Mouse (Mus musculus): Measurements from ENCODE around the gene Ndufs3.

Ndufs3 gene

GRCm38 (mm10) chr2:90904076-90904855 lies at the start of gene Ndufs3, which contains the start of gene Kbtbd4:
Gene Ndufs3 (minus strand): TSS chr2:90904827.
Gene Kbtbd4 (plus strand): TSS chr2:90904740.
- peak; percentile 96 for DNase-seq (ENCODE audit: low spot score)

DNA sequence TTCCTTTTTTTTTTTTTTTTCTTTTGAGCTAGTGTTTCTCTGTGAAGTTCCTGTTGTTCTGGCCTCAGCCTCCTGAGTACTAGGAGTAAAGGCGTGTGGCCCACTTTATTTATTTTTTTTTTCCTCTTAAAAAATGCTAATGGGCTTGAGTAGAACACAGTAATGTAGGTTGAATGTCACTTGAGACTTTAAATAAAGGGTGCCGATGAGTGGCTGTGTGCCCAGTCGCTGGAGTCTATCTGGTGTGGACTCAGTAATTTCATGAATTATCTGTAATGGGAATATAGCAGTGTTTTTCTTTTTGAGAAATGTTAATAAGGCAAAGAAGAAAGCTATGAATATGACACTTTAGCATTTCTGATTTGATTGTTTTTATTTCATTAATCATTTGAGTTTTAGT lies 48.8 kb upstream of the Ndufs3 start:
- no peak for DNase-seq (ENCODE audit: low spot score)

DNA sequence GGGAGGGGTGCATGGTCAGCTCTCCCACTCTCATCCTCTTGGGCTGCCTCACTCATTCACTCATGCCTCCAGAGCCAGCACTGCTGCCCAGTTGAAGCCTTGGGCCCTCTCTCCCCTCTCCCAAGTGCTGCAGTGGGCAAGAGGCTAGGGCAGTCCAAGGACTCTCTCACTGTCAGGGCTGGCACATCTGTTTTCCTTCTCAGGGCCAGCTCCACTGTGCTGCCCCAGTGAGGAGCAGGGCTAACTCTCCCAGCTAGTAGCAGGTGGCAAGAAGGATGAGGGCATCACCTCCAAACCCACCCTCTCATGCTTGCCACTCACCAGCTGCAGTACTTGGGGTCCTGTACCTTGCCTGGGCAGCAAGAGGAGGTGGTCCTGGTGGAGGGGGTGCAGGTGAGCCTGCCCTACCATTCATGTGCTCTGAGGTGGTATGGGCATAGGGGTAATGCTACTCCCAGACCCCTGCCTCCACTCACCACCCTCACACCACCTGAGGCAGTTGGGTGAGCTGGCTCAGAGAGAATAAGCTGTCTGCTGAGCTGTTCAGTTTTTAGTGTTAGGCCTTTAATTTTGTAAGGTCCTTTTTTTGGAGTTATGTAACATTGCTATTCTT lies 46.1 kb upstream of the Ndufs3 start:
- no peak for DNase-seq (ENCODE audit: low spot score)

DNA sequence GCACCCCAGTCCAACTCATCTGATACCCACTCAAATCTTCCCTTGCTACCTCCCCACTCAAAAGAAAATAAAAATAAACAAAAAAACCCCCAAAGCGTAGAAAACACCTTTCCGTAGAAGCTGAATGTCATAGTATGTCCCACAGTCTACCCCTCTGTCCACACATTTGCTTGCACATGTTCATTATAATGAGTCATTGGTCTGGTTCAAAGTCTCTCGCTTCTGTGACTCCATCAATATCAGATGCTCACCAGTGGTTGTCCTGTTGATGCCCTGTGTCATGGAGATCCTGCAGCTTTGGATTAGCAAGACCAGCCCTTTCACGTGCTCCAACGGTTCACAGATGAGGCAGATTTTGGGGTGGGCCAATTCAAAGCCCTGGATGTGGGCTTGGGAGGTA lies 45.5 kb upstream of the Ndufs3 start:
- DNase-seq (ENCODE audit: low spot score) = no peak

GRCm38 (mm10) chr2:90941744-90942143 lies 37.1 kb upstream of the Ndufs3 start:
- DNase-seq (ENCODE audit: low spot score) = no peak

DNA sequence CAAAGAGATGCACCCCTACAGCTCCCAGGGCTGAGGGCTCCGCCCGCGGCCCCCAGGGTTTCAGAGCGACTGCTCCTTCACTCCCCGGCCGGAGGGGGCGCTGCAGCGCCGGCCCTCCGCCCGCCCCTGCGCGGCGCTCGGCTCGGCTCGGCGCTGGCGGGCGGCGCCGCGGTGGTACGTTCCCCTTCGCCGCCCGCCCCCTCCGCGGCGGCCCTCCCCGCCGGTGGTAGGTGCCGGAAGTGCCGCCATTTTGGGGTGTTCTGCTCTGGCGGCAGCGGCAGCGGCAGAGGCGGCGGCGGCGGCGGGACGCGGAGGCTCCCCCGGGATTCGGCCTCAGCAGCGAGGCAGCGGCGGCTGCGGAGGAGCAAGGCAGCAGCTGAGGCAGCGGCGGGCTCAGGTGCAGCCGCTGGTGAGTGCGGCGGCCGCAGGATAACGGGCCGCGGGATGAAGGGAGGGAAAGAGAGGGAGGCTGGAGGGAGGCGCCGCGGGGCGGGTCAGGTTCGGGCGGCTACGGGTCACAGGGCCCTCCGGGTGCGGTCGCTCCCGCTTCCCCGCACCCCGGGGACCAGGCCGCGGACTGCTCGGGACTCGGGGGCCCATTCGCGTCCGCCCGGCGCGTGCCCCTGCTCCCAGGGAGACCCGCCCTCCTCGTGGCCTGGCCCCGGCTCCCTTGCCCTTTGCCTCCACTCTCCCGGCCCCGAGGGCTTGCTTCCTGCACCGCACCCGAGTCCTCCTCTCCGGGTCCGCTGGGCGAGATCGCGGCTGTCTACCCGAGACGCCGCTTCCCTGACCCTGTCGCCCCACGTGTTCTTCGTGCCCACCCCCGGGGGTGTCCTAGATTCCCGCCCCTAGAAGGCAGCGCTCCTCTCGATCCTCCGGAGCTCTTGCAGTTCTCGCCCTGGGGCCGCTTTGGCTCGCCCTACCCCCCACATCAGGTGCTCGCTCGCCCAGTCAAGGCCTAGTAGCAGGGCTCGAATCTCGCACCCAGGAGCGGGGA lies 35.9 kb upstream of the Ndufs3 start, which contains the start of gene Celf1:
Celf1 (plus strand) TSS at position 150 of the 997 bp plus-strand sequence.
- DNase-seq (ENCODE audit: low spot score) = peak; percentile 90

DNA sequence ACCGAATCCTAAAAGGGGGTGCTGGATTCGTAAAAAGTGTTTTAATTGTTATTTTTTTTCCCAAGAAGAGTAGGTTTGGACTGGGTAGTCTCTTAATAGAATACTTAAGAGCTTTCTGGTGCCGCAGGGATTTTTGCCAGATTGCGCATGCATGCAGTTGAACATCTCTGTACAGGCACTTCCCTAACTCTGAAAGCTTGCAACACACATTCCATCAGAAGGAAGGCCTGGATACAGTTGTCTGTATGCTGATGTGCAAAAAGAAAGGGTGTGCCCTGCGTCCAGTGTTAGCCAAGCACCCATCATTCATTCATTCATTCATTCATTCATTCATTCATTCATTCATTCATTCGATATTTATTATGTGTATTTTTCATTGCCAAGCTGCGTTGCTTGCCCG lies 35.1 kb upstream of the Ndufs3 start:
- no peak for DNase-seq (ENCODE audit: low spot score)

- DNase-seq (ENCODE audit: low spot score) = no peak
These were observed 33.7 kb upstream of the Ndufs3 start for GRCm38 (mm10) chr2:90938362-90938761.

DNA sequence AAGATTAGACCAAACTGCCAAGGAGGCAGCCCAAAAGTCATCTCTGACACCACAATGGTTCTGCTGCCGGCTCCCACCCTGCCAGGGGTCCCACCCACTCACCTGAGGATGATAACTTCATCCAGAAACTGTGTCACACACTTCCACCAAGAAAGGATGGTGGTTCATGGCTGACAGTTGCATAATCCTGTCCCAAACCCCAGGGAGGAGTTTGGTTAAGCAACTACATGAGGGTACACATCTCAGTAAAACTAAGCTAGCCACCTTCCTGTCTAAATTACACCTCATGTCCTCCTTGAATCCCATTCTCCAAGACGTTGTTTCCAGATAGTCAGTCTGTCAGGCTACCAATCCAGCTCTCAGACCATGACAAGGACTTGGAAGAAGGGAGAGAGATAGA lies 27.6 kb upstream of the Ndufs3 start:
- no peak for DNase-seq (ENCODE audit: low spot score)

DNA sequence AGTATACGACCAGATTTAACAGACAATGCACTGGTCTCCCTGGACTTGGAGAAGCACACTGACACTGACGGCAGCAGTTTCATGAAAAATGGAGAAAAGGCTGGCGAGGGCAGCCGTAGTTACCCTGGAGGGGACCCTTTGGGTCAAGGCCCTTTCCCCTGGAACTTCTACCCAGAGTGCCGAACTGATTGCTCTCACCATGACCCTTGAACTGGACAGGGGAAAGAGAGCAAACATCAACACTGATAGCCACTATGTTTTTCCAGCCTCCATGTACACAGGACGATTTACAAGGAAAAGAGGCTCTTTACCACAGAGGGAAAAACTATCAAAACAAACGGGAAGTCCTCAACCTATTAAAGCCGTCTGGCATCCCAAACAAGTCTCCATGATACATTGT lies 27.2 kb upstream of the Ndufs3 start:
- DNase-seq (ENCODE audit: low spot score) = no peak

DNA sequence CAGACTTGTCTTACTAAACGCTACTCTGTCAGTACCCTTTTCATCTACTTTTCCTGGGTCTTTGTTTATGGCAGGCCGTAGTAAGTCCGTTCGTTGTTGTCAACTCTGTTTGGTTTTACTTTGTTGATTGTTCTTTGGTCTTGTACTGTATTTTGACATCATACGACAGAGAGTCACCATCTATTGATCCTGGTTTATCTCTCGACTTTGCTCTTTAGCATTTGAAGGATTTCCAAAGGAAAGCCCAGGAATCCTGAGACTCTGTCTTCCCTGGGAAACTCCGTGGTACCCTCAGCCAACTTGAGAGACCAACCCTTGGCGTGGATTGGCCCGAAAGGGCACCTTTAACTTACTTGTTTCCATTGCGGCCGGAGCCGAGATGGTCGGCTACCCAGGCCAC lies 23.9 kb upstream of the Ndufs3 start:
- no peak for DNase-seq (ENCODE audit: low spot score)

- no peak for DNase-seq (ENCODE audit: low spot score)
These were observed 18.0 kb upstream of the Ndufs3 start for GRCm38 (mm10) chr2:90922636-90923035.

DNA sequence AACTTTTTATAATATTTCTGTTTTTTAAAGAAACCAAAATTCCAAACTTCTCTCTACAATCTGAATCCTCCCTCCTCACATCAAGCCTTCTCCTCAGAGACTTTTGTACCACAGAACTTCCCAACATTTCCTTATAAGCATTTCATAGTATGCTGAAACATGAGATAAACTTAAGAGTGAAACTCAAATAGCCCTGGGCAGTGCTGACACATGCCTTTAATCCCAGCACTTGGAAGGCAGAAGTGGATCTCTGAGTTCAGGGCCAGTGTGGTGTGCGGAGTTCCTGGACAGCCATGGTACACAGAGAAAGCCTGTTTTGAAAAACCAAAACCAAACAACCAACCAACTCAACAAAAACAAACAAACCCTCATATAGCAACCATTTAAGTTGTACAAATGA lies 16.6 kb upstream of the Ndufs3 start:
- DNase-seq (ENCODE audit: low spot score) = no peak

DNA sequence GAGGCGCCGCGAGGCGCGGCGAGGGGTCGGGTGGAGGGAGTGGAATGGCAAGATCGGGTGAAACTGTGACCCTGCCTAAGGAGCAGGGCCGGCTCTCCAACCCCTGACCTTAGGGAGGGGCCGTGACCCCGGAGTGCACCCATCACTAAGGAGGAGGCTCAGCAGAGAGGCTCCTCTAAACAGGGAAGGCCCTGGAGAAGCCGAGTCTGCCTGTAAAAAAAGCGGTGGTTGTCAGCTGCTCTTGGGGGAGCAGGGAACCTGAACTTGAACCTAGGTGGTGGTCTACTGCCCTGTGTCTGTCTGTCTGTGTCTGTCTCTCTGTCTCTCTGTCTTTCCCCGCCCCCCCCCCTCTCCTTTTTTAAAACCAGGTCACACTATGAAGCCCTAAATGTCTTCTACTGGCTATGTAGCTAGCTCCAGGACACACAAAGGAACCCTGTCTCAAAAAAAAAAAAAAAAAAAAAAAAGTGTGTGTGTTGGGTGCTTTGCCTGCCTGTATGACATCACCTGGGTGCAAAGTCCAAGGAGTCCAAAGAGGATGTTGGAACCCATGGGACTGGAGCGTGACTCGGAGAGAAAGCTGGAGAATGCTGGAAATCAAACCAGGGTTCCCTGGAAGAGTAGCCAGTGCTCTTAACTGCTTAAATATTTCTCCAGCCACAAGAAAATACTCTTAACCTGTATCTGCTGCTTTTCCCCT lies 13.5 kb upstream of the Ndufs3 start:
- DNase-seq (ENCODE audit: low spot score) = no peak

DNA sequence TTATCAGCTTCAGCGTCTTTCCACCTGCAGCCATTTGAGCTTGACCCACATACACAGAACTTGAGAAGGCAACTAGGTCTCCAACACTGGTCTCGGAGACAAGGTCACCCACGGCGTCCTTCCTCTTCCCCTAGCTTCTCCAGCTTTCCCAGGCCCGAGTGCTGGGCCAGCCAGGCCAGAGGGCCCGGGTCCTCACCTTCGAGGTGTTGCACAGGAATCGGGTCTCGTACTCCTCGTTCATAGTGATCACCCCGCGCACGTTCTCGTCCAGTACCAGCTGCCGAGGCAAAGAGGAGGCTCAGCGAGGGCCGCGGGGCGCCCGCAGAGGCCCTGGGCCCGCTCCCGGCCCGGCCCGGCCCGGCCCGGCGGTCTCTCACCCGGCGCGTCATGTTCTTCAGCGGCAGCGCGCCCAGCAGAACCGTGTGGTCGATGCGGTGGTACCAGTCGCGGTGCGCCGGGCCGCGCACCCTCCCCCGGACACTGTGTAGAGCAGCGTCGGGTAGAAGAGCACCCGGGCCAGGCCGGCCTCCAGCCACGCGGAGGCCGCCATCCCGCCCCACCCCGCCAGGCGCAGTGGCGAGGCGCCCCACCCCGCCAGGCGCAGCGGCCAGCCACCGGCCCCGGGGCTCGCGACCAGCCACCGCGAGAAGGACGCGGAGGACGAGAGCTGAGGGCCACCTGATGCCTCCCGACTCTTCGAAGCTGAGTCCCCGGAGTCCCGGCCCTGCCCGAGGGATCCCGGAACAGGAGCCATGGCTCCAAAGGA lies 12.8 kb upstream of the Ndufs3 start:
- DNase-seq (ENCODE audit: low spot score) = peak; percentile 66

DNA sequence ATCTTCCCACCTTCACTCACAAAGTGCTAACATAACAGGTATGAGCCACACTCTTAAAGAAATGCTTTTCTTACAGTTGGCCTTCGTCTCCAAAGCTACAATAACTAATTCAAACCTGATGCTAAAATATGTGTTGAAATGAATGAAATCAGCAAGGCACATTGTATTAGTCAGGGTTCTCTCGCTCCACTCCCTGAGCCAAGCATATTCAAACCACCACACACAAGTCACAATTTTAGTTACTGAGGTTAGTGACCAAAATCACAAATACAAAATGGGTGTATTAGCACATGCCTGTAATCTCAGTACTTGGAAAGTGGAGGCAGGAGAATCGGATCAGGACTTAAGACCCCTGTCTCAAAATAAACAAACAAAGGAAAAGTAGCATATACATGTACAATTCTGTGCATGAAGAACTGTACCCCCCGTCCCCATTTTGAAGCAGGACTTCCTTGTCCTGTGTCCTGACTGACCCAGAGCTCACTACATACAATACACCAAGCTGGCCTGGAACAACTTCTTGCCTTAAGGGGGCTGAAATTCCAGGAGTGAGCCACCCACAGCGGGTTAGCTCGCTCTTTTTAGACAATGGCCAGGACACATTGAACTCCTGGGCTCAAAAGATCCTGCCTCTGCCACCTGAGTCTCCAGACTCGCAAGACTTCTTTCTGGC lies 12.1 kb upstream of the Ndufs3 start:
- DNase-seq (ENCODE audit: low spot score) = peak; percentile 51

GRCm38 (mm10) chr2:90915516-90915915 lies 10.9 kb upstream of the Ndufs3 start:
- DNase-seq (ENCODE audit: low spot score) = no peak

- no peak for DNase-seq (ENCODE audit: low spot score)
These were observed 9.0 kb upstream of the Ndufs3 start for GRCm38 (mm10) chr2:90913671-90914070.

- no peak for DNase-seq (ENCODE audit: low spot score)
These were observed 7.0 kb upstream of the Ndufs3 start for GRCm38 (mm10) chr2:90911668-90912067.

DNA sequence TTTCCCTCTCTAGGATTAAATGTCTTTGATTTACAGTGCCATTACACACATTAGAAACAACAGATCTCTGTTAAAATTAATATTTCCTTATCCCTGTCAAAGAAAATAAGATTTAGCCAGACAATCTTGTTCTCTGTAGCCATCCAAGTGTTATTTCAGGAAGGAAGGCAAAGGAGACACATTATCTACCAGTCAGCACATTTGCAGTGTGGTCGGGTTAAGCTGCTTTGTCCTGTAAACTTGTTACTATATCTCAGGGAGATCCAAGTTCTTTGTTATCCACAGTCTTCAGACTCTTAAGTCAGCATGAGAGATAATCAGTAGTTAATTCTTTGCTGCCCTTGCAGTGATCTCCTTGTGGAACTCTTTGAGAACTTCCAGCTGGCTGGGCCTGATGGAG lies 6.2 kb upstream of the Ndufs3 start:
- DNase-seq (ENCODE audit: low spot score) = no peak

Data from embryo, embryonic 10 days (tissue).